Mouse (Mus musculus): ENCODE results near the gene Uck2. TPM values are rescaled to one million over a fixed set of nuclear protein-coding genes. Genes with fewer than 3 reads are reported as not detected.

The Uck2 gene
- polyA plus RNA-seq, 1 experiment, result 15.1 TPM

GRCm38 (mm10) chr1:167230930-167231611, 54.0 kb downstream of the Uck2 start:
- peaks cover 5% of the 10 kb centered on the region; the same call in 1 of the 2 replicates for H3K36me3 ChIP-seq (ENCODE audit: control insufficient read depth, insufficient read depth, low read length)
- H3K4me3 ChIP-seq (ENCODE audit: extremely low read depth, insufficient read depth, insufficient read length), result no peak overlapping the region
- no peaks in the 10 kb centered on the region for H3K27me3 ChIP-seq (ENCODE audit: control insufficient read depth, insufficient read depth, low read length)
- no peak for DNase-seq (ENCODE audit: low read depth in 1 of 2, low spot score in 2 of 2)
- TF ChIP-seq POLR2A (IDR thresholded peaks at IDR 0.05; ENCODE audit: low read depth, low read length), result no peak
- TF ChIP-seq CTCF (IDR thresholded peaks at IDR 0.05; ENCODE audit: extremely low read depth, insufficient read depth, insufficient read length, insufficient replicate concordance), result no peak
- H3K4me1 ChIP-seq (ENCODE audit: control insufficient read depth, insufficient read depth, insufficient read length), result no peaks in the 10 kb centered on the region
- no peak overlapping the region for H3K27ac ChIP-seq (ENCODE audit: insufficient read depth, low read length)
- WGBS, result 90% methylated on average over 17 of the region's 17 CpGs

GRCm38 (mm10) chr1:167222382-167223010, 62.6 kb downstream of the Uck2 start:
- Histone ChIP-seq H3K4me1 (ENCODE audit: control insufficient read depth, insufficient read depth, insufficient read length) (peaks cover 5% of the 10 kb centered on the region; the same call in 1 of the 2 replicates), H3K27me3 (ENCODE audit: control insufficient read depth, insufficient read depth, low read length) (no peaks in the 10 kb centered on the region), H3K4me3 (ENCODE audit: extremely low read depth, insufficient read depth, insufficient read length) (no peak overlapping the region), H3K27ac (ENCODE audit: insufficient read depth, low read length) (no peak overlapping the region), H3K36me3 (ENCODE audit: control insufficient read depth, insufficient read depth, low read length) (peaks cover under 1% of the 10 kb centered on the region; the same call in 1 of the 2 replicates)
- WGBS, result 65% methylated on average over 9 of the region's 9 CpGs
- no peak for TF ChIP-seq CTCF (IDR thresholded peaks at IDR 0.05; ENCODE audit: extremely low read depth, insufficient read depth, insufficient read length, insufficient replicate concordance)
- TF ChIP-seq POLR2A (IDR thresholded peaks at IDR 0.05; ENCODE audit: low read depth, low read length), result no peak
- no peak for DNase-seq (ENCODE audit: low read depth in 1 of 2, low spot score in 2 of 2)

GRCm38 (mm10) chr1:167220303-167221174, 64.6 kb downstream of the Uck2 start:
- no peak overlapping the region for H3K4me3 ChIP-seq (ENCODE audit: extremely low read depth, insufficient read depth, insufficient read length)
- no peak overlapping the region for H3K27ac ChIP-seq (ENCODE audit: insufficient read depth, low read length)
- no peaks in the 10 kb centered on the region for H3K27me3 ChIP-seq (ENCODE audit: control insufficient read depth, insufficient read depth, low read length)
- H3K36me3 ChIP-seq (ENCODE audit: control insufficient read depth, insufficient read depth, low read length), result no peaks in the 10 kb centered on the region
- DNase-seq (ENCODE audit: low read depth in 1 of 2, low spot score in 2 of 2), result peak; percentile 50 to 78
- WGBS, result 4% methylated on average over 5 of the region's 5 CpGs
- TF ChIP-seq POLR2A (IDR thresholded peaks at IDR 0.05; ENCODE audit: low read depth, low read length) (no peak), CTCF (IDR thresholded peaks at IDR 0.05; ENCODE audit: extremely low read depth, insufficient read depth, insufficient read length, insufficient replicate concordance) (peak; percentile 84; the same call in 1 of the 2 replicates)
- H3K4me1 ChIP-seq (ENCODE audit: control insufficient read depth, insufficient read depth, insufficient read length), result peaks cover 5% of the 10 kb centered on the region; the same call in 1 of the 2 replicates

- Histone ChIP-seq H3K27ac (ENCODE audit: insufficient read depth, low read length) (no peak overlapping the region), H3K27me3 (ENCODE audit: control insufficient read depth, insufficient read depth, low read length) (no peaks in the 10 kb centered on the region), H3K4me3 (ENCODE audit: extremely low read depth, insufficient read depth, insufficient read length) (no peak overlapping the region), H3K4me1 (ENCODE audit: control insufficient read depth, insufficient read depth, insufficient read length) (no peaks in the 10 kb centered on the region), H3K36me3 (ENCODE audit: control insufficient read depth, insufficient read depth, low read length) (no peaks in the 10 kb centered on the region)
- DNase-seq (ENCODE audit: low read depth in 1 of 2, low spot score in 2 of 2), result no peak
- WGBS, result 48% methylated on average over 3 of the region's 3 CpGs
- TF ChIP-seq POLR2A (IDR thresholded peaks at IDR 0.05; ENCODE audit: low read depth, low read length), result no peak
- no peak for TF ChIP-seq CTCF (IDR thresholded peaks at IDR 0.05; ENCODE audit: extremely low read depth, insufficient read depth, insufficient read length, insufficient replicate concordance)
Measured at GRCm38 (mm10) chr1:167215460-167215859, 69.7 kb downstream of the Uck2 start.

- Histone ChIP-seq H3K27me3 (ENCODE audit: control insufficient read depth, insufficient read depth, low read length) (no peaks in the 10 kb centered on the region), H3K36me3 (ENCODE audit: control insufficient read depth, insufficient read depth, low read length) (no peaks in the 10 kb centered on the region), H3K4me1 (ENCODE audit: control insufficient read depth, insufficient read depth, insufficient read length) (no peaks in the 10 kb centered on the region), H3K27ac (ENCODE audit: insufficient read depth, low read length) (no peak overlapping the region), H3K4me3 (ENCODE audit: extremely low read depth, insufficient read depth, insufficient read length) (no peak overlapping the region)
- no peak for TF ChIP-seq CTCF (IDR thresholded peaks at IDR 0.05; ENCODE audit: extremely low read depth, insufficient read depth, insufficient read length, insufficient replicate concordance)
- TF ChIP-seq POLR2A (IDR thresholded peaks at IDR 0.05; ENCODE audit: low read depth, low read length), result no peak
- 92% methylated on average over 1 of the region's 1 CpGs for WGBS
- DNase-seq (ENCODE audit: low read depth in 1 of 2, low spot score in 2 of 2), result no peak
Measured at GRCm38 (mm10) chr1:167212710-167213109, 72.4 kb downstream of the Uck2 start.

- Histone ChIP-seq H3K27me3 (ENCODE audit: control insufficient read depth, insufficient read depth, low read length) (no peaks in the 10 kb centered on the region), H3K36me3 (ENCODE audit: control insufficient read depth, insufficient read depth, low read length) (no peaks in the 10 kb centered on the region), H3K27ac (ENCODE audit: insufficient read depth, low read length) (no peak overlapping the region), H3K4me3 (ENCODE audit: extremely low read depth, insufficient read depth, insufficient read length) (no peak overlapping the region), H3K4me1 (ENCODE audit: control insufficient read depth, insufficient read depth, insufficient read length) (no peaks in the 10 kb centered on the region)
- peak; percentile 7 to 33 for DNase-seq (ENCODE audit: low read depth in 1 of 2, low spot score in 2 of 2)
- TF ChIP-seq POLR2A (IDR thresholded peaks at IDR 0.05; ENCODE audit: low read depth, low read length), result no peak
- TF ChIP-seq CTCF (IDR thresholded peaks at IDR 0.05; ENCODE audit: extremely low read depth, insufficient read depth, insufficient read length, insufficient replicate concordance), result peak; percentile 50; the same call in 1 of the 2 replicates
- WGBS, result 20% methylated on average over 7 of the region's 7 CpGs
Measured at GRCm38 (mm10) chr1:167211979-167212614, 73.0 kb downstream of the Uck2 start.

Measured in spleen, adult 2 months (tissue).